Mouse (Mus musculus): ENCODE data around the gene 3300002I08Rik. TPM values are rescaled to one million over a fixed set of nuclear protein-coding genes. Genes with fewer than 3 reads are reported as not detected.
A peak's percentile ranks its signal among the peaks of the same experiment; 100 is the strongest.
"Not testable (repeated sequence)": the region's sequence is repeated elsewhere in the genome, so short reads cannot be mapped to it uniquely, and the experiment has no call there.

3300002I08Rik gene
- total and polyA plus RNA-seq, 2 experiments, result 0.28 to 3.0 TPM

DNA sequence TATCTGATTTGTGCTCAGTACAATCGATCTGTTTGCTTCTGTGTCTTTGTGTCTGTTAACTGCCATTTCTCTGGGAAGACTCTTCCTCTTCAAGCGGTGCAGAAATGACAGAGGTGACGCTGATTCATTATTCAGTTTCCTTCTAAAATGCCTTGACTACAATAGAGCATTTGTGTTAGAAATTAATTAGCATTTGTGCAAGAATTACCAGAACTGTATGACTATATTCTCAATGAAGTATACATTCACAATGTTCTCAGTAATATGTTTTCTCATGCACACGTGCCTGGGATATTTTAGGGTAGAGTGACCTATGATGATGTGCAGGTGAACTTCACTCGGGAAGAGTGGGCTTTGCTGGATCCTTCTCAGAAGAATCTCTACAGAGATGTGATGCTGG, 39.2 kb downstream of the 3300002I08Rik start, which contains the start of gene Gm10130:
Gene Gm10130, plus strand, starts transcription at position 301 of the 400 bp plus-strand sequence.
- H3K36me3 ChIP-seq (ENCODE audit: control insufficient read depth, insufficient read depth, low read length), result peaks cover 24% of the 10 kb centered on the region
- no peak within 1 kb of the TSS for H3K9ac ChIP-seq (ENCODE audit: low read depth, low read length)
- H3K79me2 ChIP-seq (ENCODE audit: control insufficient read depth, insufficient read depth, low read length), result peaks cover 8% of the 10 kb centered on the region; the same call in 1 of the 2 replicates
- 94% methylated on average over 5 of the region's 5 CpGs for WGBS
- TF ChIP-seq CTCF (IDR thresholded peaks at IDR 0.05; ENCODE audit: low read depth, low read length) (no peak), POLR2A (IDR thresholded peaks at IDR 0.05; ENCODE audit: extremely low read depth, insufficient read depth, low read length) (no peak)
- no peak within 1 kb of the TSS for H3K27ac ChIP-seq (replicated peaks; ENCODE audit: insufficient read depth, low read depth, low read length)
- H3K4me1 ChIP-seq (ENCODE audit: control insufficient read depth, insufficient read depth, low read length), result no peaks in the 10 kb centered on the region
- DNase-seq (ENCODE audit: extremely low read depth, low read depth, low spot score), result no peak
- H3K4me3 ChIP-seq (ENCODE audit: insufficient read depth, low read depth, low read length), result no peak within 1 kb of the TSS
- no peaks in the 10 kb centered on the region for H3K27me3 ChIP-seq (ENCODE audit: control insufficient read depth, insufficient read depth, low read length)

DNA sequence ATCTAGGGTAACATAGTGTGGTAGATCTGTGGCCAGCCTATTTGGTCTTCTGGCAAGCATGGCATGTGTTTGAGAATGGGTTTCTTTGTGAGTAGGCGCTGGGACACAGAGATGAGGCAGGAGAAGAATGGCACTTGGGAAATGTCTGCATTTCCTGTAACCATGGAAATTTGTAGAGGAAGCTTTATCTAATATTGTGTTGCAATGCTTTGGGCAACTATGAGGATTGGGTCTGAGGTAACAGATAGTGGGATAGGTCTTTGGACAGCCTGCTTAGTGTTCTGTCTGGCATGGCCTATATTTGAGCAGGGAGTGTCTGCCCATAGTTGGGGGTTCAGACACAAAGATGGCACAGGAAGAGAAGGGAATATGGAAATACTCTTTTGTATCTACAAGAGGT, 43.6 kb downstream of the 3300002I08Rik start:
- no peak overlapping the region for H3K9ac ChIP-seq (ENCODE audit: low read depth, low read length)
- peaks cover 11% of the 10 kb centered on the region; the same call in 1 of the 2 replicates for H3K79me2 ChIP-seq (ENCODE audit: control insufficient read depth, insufficient read depth, low read length)
- H3K4me3 ChIP-seq (ENCODE audit: insufficient read depth, low read depth, low read length), result no peak overlapping the region
- H3K4me1 ChIP-seq (ENCODE audit: control insufficient read depth, insufficient read depth, low read length), result no peaks in the 10 kb centered on the region
- no peak for DNase-seq (ENCODE audit: extremely low read depth, low read depth, low spot score)
- TF ChIP-seq CTCF (IDR thresholded peaks at IDR 0.05; ENCODE audit: low read depth, low read length) (no peak), POLR2A (IDR thresholded peaks at IDR 0.05; ENCODE audit: extremely low read depth, insufficient read depth, low read length) (no peak)
- 97% methylated on average over 1 of the region's 1 CpGs for whole genome bisulfite sequencing
- H3K27me3 ChIP-seq (ENCODE audit: control insufficient read depth, insufficient read depth, low read length), result no peaks in the 10 kb centered on the region
- H3K36me3 ChIP-seq (ENCODE audit: control insufficient read depth, insufficient read depth, low read length), result peaks cover 12% of the 10 kb centered on the region
- H3K27ac ChIP-seq (replicated peaks; ENCODE audit: insufficient read depth, low read depth, low read length), result no peak overlapping the region

DNA sequence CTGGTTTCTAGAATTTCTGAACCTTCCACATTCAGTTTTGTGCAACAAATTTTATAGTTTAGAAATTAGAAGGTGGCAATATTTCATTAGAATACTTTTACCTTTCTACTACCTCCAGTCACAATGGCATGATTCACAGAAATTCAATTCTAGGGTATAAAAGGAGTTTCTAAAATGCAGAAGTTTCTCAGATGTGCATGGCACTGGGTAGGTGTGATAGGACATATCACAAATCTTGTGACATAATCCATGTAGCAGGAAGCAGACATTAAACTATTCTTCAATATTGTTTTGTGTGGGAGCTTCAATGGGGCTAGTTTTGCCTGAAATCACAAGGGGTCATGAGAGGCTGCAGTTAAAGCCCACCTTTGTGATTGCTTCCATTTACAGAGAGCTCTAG, 46.4 kb downstream of the 3300002I08Rik start:
- Histone ChIP-seq H3K27ac (replicated peaks; ENCODE audit: insufficient read depth, low read depth, low read length) (no peak overlapping the region), H3K79me2 (ENCODE audit: control insufficient read depth, insufficient read depth, low read length) (peaks cover 11% of the 10 kb centered on the region; the same call in 1 of the 2 replicates), H3K4me3 (ENCODE audit: insufficient read depth, low read depth, low read length) (no peak overlapping the region), H3K4me1 (ENCODE audit: control insufficient read depth, insufficient read depth, low read length) (no peaks in the 10 kb centered on the region), H3K9ac (ENCODE audit: low read depth, low read length) (no peak overlapping the region), H3K27me3 (ENCODE audit: control insufficient read depth, insufficient read depth, low read length) (no peaks in the 10 kb centered on the region), H3K36me3 (ENCODE audit: control insufficient read depth, insufficient read depth, low read length) (peaks cover 7% of the 10 kb centered on the region)
- no peak for TF ChIP-seq POLR2A (IDR thresholded peaks at IDR 0.05; ENCODE audit: extremely low read depth, insufficient read depth, low read length)
- TF ChIP-seq CTCF (IDR thresholded peaks at IDR 0.05; ENCODE audit: low read depth, low read length), result no peak
- DNase-seq (ENCODE audit: extremely low read depth, low read depth, low spot score), result no peak

DNA sequence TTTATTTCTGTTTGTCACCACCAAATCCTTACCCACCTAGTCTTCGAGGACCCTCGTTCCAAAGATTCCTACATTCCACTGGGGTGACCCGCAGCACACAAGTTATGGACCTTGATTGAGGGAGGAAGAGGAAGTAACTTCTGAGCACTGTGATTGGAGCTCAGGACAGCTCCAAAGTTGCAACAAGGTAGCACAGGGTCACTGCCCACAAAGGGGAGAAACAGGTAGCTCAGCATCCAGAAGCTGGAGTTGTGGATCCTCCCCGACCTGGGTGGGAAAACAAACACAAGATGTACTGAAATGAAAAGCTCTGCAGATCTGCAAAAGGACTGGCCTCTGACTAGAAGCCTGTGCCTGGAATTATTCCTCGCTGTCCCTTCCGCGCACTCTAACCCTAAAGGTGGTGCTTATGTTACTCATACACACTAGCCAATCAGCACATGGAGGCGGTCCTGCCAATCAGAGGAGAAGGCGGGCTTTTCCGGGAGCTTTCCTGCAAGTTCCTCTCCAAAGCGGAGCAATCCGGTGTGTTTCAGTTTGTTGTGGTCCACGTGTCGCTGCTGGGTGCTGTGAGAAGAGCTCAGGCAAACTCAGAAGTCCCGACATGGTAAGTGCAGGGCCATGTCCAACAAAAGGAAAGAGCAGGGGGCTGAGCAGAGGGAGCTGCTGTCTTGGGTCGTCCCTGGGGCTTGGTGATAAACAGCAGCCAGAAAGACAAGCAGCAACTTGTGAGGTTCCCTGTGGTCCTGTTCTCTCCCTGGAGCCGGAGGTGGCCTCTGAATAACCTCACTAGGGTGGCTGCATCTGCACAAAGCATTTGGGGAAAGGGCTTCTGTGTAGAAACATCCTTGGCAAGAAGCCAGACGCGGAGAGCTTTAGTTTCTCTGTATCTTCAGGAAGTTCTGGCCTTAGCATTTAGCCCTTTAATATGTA, 51.3 kb downstream of the 3300002I08Rik start:
- Histone ChIP-seq H3K9ac (ENCODE audit: low read depth, low read length) (peak overlapping the region; percentile 44), H3K4me3 (ENCODE audit: insufficient read depth, low read depth, low read length) (peak overlapping the region; percentile 51), H3K27ac (replicated peaks; ENCODE audit: insufficient read depth, low read depth, low read length) (peak overlapping the region; percentile 43)
- H3K79me2 ChIP-seq (ENCODE audit: control insufficient read depth, insufficient read depth, low read length); H3K27me3 ChIP-seq (ENCODE audit: control insufficient read depth, insufficient read depth, low read length); H3K36me3 ChIP-seq (ENCODE audit: control insufficient read depth, insufficient read depth, low read length); H3K4me1 ChIP-seq (ENCODE audit: control insufficient read depth, insufficient read depth, low read length): not testable (repeated sequence)
- 2% methylated on average over 19 of the region's 19 CpGs for WGBS
- DNase-seq (ENCODE audit: extremely low read depth, low read depth, low spot score), result peak; percentile 91

DNA sequence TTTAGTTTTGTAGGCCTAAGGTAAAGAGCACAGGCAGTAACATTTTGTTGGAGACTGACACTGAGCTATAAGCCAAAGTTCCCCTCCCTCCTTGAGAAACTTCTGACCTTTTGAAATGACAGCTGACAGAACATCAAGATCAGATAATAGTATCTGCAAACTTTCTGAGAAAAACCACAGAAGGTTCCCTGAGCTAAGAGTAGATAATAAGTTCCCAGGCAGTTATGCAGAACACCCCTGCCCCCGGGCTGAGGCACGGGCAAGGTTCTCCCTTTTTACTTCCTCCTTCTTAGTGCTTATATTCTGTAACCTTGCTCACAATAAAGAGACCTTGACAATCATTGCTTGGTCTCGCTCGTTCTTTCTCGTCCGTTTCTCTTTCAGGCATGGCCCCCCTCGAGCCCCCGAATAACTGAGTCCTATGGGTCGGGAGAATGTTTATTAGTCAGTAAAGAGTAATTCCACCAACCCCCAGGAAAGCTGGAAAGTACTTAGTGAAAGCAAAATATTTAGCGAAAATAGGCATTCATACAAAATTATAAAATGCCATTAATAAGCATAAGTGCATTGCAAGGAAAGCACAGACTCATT, 55.3 kb downstream of the 3300002I08Rik start:
- DNase-seq (ENCODE audit: extremely low read depth, low read depth, low spot score), result no peak
- H3K27ac ChIP-seq (replicated peaks; ENCODE audit: insufficient read depth, low read depth, low read length), result no peak overlapping the region
- H3K36me3 ChIP-seq (ENCODE audit: control insufficient read depth, insufficient read depth, low read length), result no peaks in the 10 kb centered on the region
- 82% methylated on average over 10 of the region's 10 CpGs for WGBS
- no peak for TF ChIP-seq CTCF (IDR thresholded peaks at IDR 0.05; ENCODE audit: low read depth, low read length)
- no peak for TF ChIP-seq POLR2A (IDR thresholded peaks at IDR 0.05; ENCODE audit: extremely low read depth, insufficient read depth, low read length)
- no peaks in the 10 kb centered on the region for H3K79me2 ChIP-seq (ENCODE audit: control insufficient read depth, insufficient read depth, low read length)
- H3K4me3 ChIP-seq (ENCODE audit: insufficient read depth, low read depth, low read length), result no peak overlapping the region
- H3K27me3 ChIP-seq (ENCODE audit: control insufficient read depth, insufficient read depth, low read length), result no peaks in the 10 kb centered on the region
- no peak overlapping the region for H3K9ac ChIP-seq (ENCODE audit: low read depth, low read length)
- H3K4me1 ChIP-seq (ENCODE audit: control insufficient read depth, insufficient read depth, low read length), result peaks cover 3% of the 10 kb centered on the region; the same call in 1 of the 2 replicates

DNA sequence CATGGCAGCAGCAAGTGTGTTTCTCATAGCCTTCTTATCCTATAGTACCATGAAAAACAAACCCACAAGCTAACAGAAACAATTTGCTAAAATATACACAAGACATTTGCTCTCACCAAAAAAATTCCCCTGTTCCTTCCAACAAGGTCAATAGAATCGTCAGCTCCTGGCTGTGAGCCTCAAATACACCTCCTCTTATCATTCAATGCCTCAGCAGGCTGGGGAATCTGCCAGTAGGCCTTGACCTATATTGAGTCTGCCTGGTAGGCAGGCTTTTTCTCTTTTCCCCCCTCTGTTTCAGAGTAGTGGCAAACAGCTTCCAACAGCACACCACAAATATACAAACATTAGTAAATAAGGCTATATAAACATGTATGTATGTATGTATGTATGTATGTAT, 63.5 kb downstream of the 3300002I08Rik start:
- 7% methylated on average over 1 of the region's 1 CpGs for WGBS
- Histone ChIP-seq H3K79me2 (ENCODE audit: control insufficient read depth, insufficient read depth, low read length) (no peaks in the 10 kb centered on the region), H3K27me3 (ENCODE audit: control insufficient read depth, insufficient read depth, low read length) (no peaks in the 10 kb centered on the region), H3K9ac (ENCODE audit: low read depth, low read length) (no peak overlapping the region), H3K27ac (replicated peaks; ENCODE audit: insufficient read depth, low read depth, low read length) (no peak overlapping the region), H3K36me3 (ENCODE audit: control insufficient read depth, insufficient read depth, low read length) (no peaks in the 10 kb centered on the region), H3K4me3 (ENCODE audit: insufficient read depth, low read depth, low read length) (no peak overlapping the region), H3K4me1 (ENCODE audit: control insufficient read depth, insufficient read depth, low read length) (peaks cover 3% of the 10 kb centered on the region; the same call in 1 of the 2 replicates)
- TF ChIP-seq POLR2A (IDR thresholded peaks at IDR 0.05; ENCODE audit: extremely low read depth, insufficient read depth, low read length) (no peak), CTCF (IDR thresholded peaks at IDR 0.05; ENCODE audit: low read depth, low read length) (no peak)
- peak; percentile 85 for DNase-seq (ENCODE audit: extremely low read depth, low read depth, low spot score)

Data from liver, adult 2 months (tissue).